Mouse (Mus musculus) MEL (cell line): ENCODE data around the gene Tia1. TPM values are rescaled to one million over a fixed set of nuclear protein-coding genes. Genes with fewer than 3 reads are reported as not detected.
A peak's percentile ranks its signal among the peaks of the same experiment; 100 is the strongest.

Source experiments
- DNase-seq: peaks from one replicate; pipeline ENCODE4 v3.0.0; 2011; ENCODE audit warnings: low read depth, low spot score
- H3K27ac ChIP-seq: 2 replicates; pipeline ENCODE4 v1.5.1; 2012; ENCODE audit warnings: low read depth, mild to moderate bottlenecking, control low read depth, low read length, moderate library complexity; ENCODE audit not compliant: control insufficient read depth
- H3K27me3 ChIP-seq, 2 experiments: fragments of 150-350 bp in 1 of 2; sonication (generic) in 1 of 2; 2 replicates each; pipeline ENCODE4 v1.6.1; 2012; ENCODE audit warnings: low read length in 2 of 2, mild to moderate bottlenecking in 2 of 2, improper control_type of control experiment in 1 of 2, moderate library complexity in 1 of 2; ENCODE audit not compliant: insufficient read depth in 2 of 2, control insufficient read depth in 1 of 2
- H3K36me3 ChIP-seq, 2 experiments: 2 replicates each; pipeline ENCODE4 v1.6.1; 2012 to 2014; ENCODE audit warnings: low read length in 2 of 2, improper control_type of control experiment in 1 of 2, inconsistent platforms in 1 of 2, mild to moderate bottlenecking in 1 of 2; ENCODE audit not compliant: insufficient read depth in 2 of 2, control insufficient read depth in 1 of 2
- H3K4me1 ChIP-seq, 2 experiments: fragments of 150-350 bp in 1 of 2; sonication (generic) in 1 of 2; 2 replicates each; pipeline ENCODE4 v1.6.1; 2012; ENCODE audit warnings: low read length in 2 of 2, improper control_type of control experiment in 1 of 2, mild to moderate bottlenecking in 1 of 2; ENCODE audit not compliant: insufficient read depth in 2 of 2, control insufficient read depth in 1 of 2
- H3K4me3 ChIP-seq, 2 experiments: fragments of 150-350 bp in 1 of 2; sonication (generic) in 1 of 2; 2 replicates each; pipeline ENCODE4 v1.5.1; 2012; ENCODE audit warnings: low read depth in 2 of 2, low read length in 2 of 2, mild to moderate bottlenecking in 2 of 2, moderate library complexity in 2 of 2, control low read depth in 1 of 2, improper control_type of control experiment in 1 of 2; ENCODE audit not compliant: control insufficient read depth in 1 of 2, insufficient read depth in 1 of 2
- H3K79me2 ChIP-seq: 2 replicates; pipeline ENCODE4 v1.6.1; 2012; ENCODE audit warnings: mild to moderate bottlenecking, low read length, moderate library complexity; ENCODE audit not compliant: control insufficient read depth, poor library complexity, insufficient read depth
- H3K9ac ChIP-seq: 2 replicates; pipeline ENCODE4 v1.6.1; 2012; ENCODE audit warnings: low read depth, mild to moderate bottlenecking, control low read depth, low read length, moderate library complexity; ENCODE audit not compliant: control insufficient read depth, poor library complexity, severe bottlenecking
- H3K9me3 ChIP-seq: fragments of 150-350 bp; sonication (generic); replicated peaks from 2 replicates; pipeline ENCODE4 v1.6.1; 2012; ENCODE audit warnings: mild to moderate bottlenecking, low read length, improper control_type of control experiment, moderate library complexity; ENCODE audit not compliant: insufficient read depth
- BHLHE40 ChIP-seq: IDR thresholded peaks from 2 replicates; pipeline ENCODE4 v1.6.1; 2012; ENCODE audit warnings: low read depth, mild to moderate bottlenecking, inconsistent platforms, low read length, improper control_type of control experiment, borderline replicate concordance
- CHD2 ChIP-seq: IDR thresholded peaks from 2 replicates; pipeline ENCODE4 v1.6.1; 2011; ENCODE audit warnings: low read length, improper control_type of control experiment
- E2F4 ChIP-seq: IDR thresholded peaks from 2 replicates; pipeline ENCODE4 v1.6.1; 2011; ENCODE audit warnings: low read depth, low read length, improper control_type of control experiment, borderline replicate concordance
- EP300 ChIP-seq, 2 experiments: IDR thresholded peaks; 2 replicates each; pipeline ENCODE4 v1.6.1; 2011; ENCODE audit warnings: improper control_type of control experiment in 2 of 2, low read length in 2 of 2, low read depth in 1 of 2, mild to moderate bottlenecking in 1 of 2
- ETS1 ChIP-seq: IDR thresholded peaks from 2 replicates; pipeline ENCODE4 v1.6.1; 2012; ENCODE audit warnings: low read depth, mild to moderate bottlenecking, inconsistent platforms, low read length, improper control_type of control experiment, moderate library complexity
- GATA1 ChIP-seq: IDR thresholded peaks from 2 replicates; pipeline ENCODE4 v1.6.1; 2011; ENCODE audit warnings: low read depth, low read length, improper control_type of control experiment
- HCFC1 ChIP-seq: IDR thresholded peaks from 2 replicates; pipeline ENCODE4 v1.6.1; 2012; ENCODE audit warnings: low read depth, mild to moderate bottlenecking, inconsistent platforms, low read length, improper control_type of control experiment, moderate library complexity
- MAFK ChIP-seq: IDR thresholded peaks from 2 replicates; pipeline ENCODE4 v1.6.1; 2011; ENCODE audit warnings: low read depth, mild to moderate bottlenecking, low read length, improper control_type of control experiment, borderline replicate concordance
- MAX ChIP-seq: IDR thresholded peaks from 2 replicates; pipeline ENCODE4 v1.6.1; 2011; ENCODE audit warnings: low read length, improper control_type of control experiment
- MAZ ChIP-seq: IDR thresholded peaks from 2 replicates; pipeline ENCODE4 v1.6.1; 2012; ENCODE audit warnings: low read depth, mild to moderate bottlenecking, inconsistent platforms, low read length, improper control_type of control experiment
- MYB ChIP-seq: IDR thresholded peaks from 2 replicates; pipeline ENCODE4 v1.6.1; 2011; ENCODE audit warnings: mild to moderate bottlenecking, low read depth, low read length, improper control_type of control experiment
- MYC ChIP-seq: IDR thresholded peaks from 2 replicates; pipeline ENCODE4 v1.6.1; 2011; ENCODE audit warnings: low read depth, mild to moderate bottlenecking, low read length, improper control_type of control experiment, moderate library complexity
- NELFE ChIP-seq: IDR thresholded peaks from 2 replicates; pipeline ENCODE4 v1.6.1; 2011; ENCODE audit warnings: low read depth, low read length, improper control_type of control experiment
- POLR2AphosphoS5 ChIP-seq: IDR thresholded peaks from 2 replicates; pipeline ENCODE4 v1.6.1; 2012; ENCODE audit warnings: low read depth, borderline replicate concordance, mild to moderate bottlenecking, inconsistent platforms, low read length, moderate library complexity, mixed read lengths
- SIN3A ChIP-seq: IDR thresholded peaks from 2 replicates; pipeline ENCODE4 v1.6.1; 2012; ENCODE audit warnings: low read length, improper control_type of control experiment, inconsistent platforms
- TBP ChIP-seq: IDR thresholded peaks from 2 replicates; pipeline ENCODE4 v1.8.0; 2011; ENCODE audit warnings: low read depth, low read length, improper control_type of control experiment
- TCF12 ChIP-seq: IDR thresholded peaks from 2 replicates; pipeline ENCODE4 v1.6.1; 2014; ENCODE audit warnings: low read depth, mild to moderate bottlenecking, inconsistent platforms, low read length, improper control_type of control experiment, moderate library complexity
- UBTF ChIP-seq: IDR thresholded peaks from 2 replicates; pipeline ENCODE4 v1.6.1; 2012; ENCODE audit warnings: low read depth, mild to moderate bottlenecking, inconsistent platforms, low read length, improper control_type of control experiment, moderate library complexity, borderline replicate concordance; ENCODE audit not compliant: insufficient read depth
- USF1 ChIP-seq: IDR thresholded peaks from 2 replicates; pipeline ENCODE4 v1.6.1; 2014; ENCODE audit warnings: low read depth, mild to moderate bottlenecking, inconsistent platforms, low read length, improper control_type of control experiment, moderate library complexity
- ZKSCAN1 ChIP-seq: IDR thresholded peaks from 2 replicates; pipeline ENCODE4 v1.6.1; 2012; ENCODE audit warnings: low read depth, mild to moderate bottlenecking, inconsistent platforms, low read length, improper control_type of control experiment, moderate library complexity
- ZMIZ1 ChIP-seq: IDR thresholded peaks from 2 replicates; pipeline ENCODE4 v1.6.1; 2012; ENCODE audit warnings: low read depth, mild to moderate bottlenecking, inconsistent platforms, low read length, improper control_type of control experiment, moderate library complexity
- polyA plus RNA-seq, 2 experiments: library from polyadenylated mRNA; stranded (reverse) in 1 of 2; unstranded in 1 of 2; fragments of >175 nt in 1 of 2; fragments of >200 nt in 1 of 2; gene quantifications; 2 replicates each; pipeline versions ENCODE4 v1.2.1 to v1.2.4; 2012; ENCODE audit warnings: low replicate concordance in 2 of 2, low read depth in 1 of 2; ENCODE audit not compliant: insufficient read length in 2 of 2, insufficient read depth in 1 of 2, missing spikeins in 1 of 2
- total RNA-seq: library from RNA; depleted of rRNA; stranded (reverse); fragments of 300-350 nt; gene quantifications from 2 replicates; pipeline ENCODE4 v1.2.3, GENCODE M21; 2012

Tia1 gene
- total and polyA plus RNA-seq, 3 experiments = 21.5 to 25.3 TPM; not detected in 1

GRCm38 (mm10) chr6:86384692-86385091 lies 19.3 kb upstream of the Tia1 start:
- Histone ChIP-seq H3K27ac (peak overlapping the region; percentile 94), H3K27me3 (no peaks in the 10 kb centered on the region)
- no peak for TF ChIP-seq MAX
- TF ChIP-seq NELFE = no peak; the same call in 1 of the 2 replicates
- peak; percentile 42 to 59; a peak in 3 of 4 replicates for TF ChIP-seq EP300 (IDR thresholded peaks at IDR 0.05; ENCODE audit: low read depth in 1 of 2, low read length in 2 of 2)
- peak; percentile 34; the same call in 1 of the 2 replicates for TF ChIP-seq MAFK
- no peak for TF ChIP-seq MYB
- TF ChIP-seq ETS1 = peak; percentile 89
- TF ChIP-seq BHLHE40 = no peak
- peak; percentile 46; the same call in 1 of the 2 replicates for TF ChIP-seq ZMIZ1
- no peak; the same call in 1 of the 2 replicates for TF ChIP-seq TCF12
- TF ChIP-seq HCFC1 = peak; percentile 55
- peak; percentile 94 for TF ChIP-seq GATA1
- 0 out of 2 replicates have a peak, but pooled peaks have one; percentile 38 for TF ChIP-seq MAZ
- TF ChIP-seq TBP = peak; percentile 57; the same call in 1 of the 2 replicates
- no peak for TF ChIP-seq UBTF
- no peak for TF ChIP-seq POLR2AphosphoS5
- TF ChIP-seq CHD2 = peak; percentile 49; the same call in 1 of the 2 replicates
- no peak for TF ChIP-seq E2F4
- no peak for TF ChIP-seq ZKSCAN1
- TF ChIP-seq USF1 = no peak
- TF ChIP-seq MYC = peak; percentile 47; the same call in 1 of the 2 replicates
- peak; percentile 76 for TF ChIP-seq SIN3A

More at GRCm38 (mm10) chr6:86384692-86385091, 19.3 kb upstream of the Tia1 start:
- Histone ChIP-seq H3K79me2 (no peaks in the 10 kb centered on the region; the same call in 1 of the 2 replicates), H3K4me3 (peak overlapping the region; percentile 49 to 89), H3K4me1 (peaks cover 9 to 18% of the 10 kb centered on the region in 2 experiments), H3K36me3 (peaks cover 2 to 19% of the 10 kb centered on the region in 2 experiments; a peak in 3 of 4 replicates), H3K9ac (peak overlapping the region; percentile 65), H3K9me3 (no peaks in the 10 kb centered on the region)
- peak; percentile 68 for DNase-seq
